19 mouse cellular contexts compared by ENCODE assay signal in genomic region chr8:126814427-126814826, GRCm38 (mm10).
DNase-seq lines count a peak whose midpoint lies in the region; ATAC-seq and TF ChIP-seq lines count a peak whose summit lies in the region.
"Had no signal": no experiment of that assay in that cellular context is flagged by ENCODE, and none has a peak within 500 bp of the region (broad histone marks: within the 10 kb centered on the region; RNA-seq: fewer than 3 reads in every experiment).

No protein-coding gene starts in this region.

- H3K4me1 ChIP-seq in intestine, embryonic 15.5 days (replicated peaks), result no peaks in the 10 kb centered on the region; the same call in 1 of the 2 replicates
- peaks cover 13% of the 10 kb centered on the region; the same call in 1 of the 2 replicates for H3K4me1 ChIP-seq in small intestine, adult 2 months (ENCODE audit: control insufficient read depth, insufficient read depth, insufficient read length, low read length)
- H3K4me1 ChIP-seq: forebrain, embryonic 15.5 days; hindbrain, embryonic 13.5 days had no signal

- TF ChIP-seq CTCF in small intestine, adult 2 months (IDR thresholded peaks at IDR 0.05; ENCODE audit: extremely low read depth, insufficient read length, insufficient replicate concordance, low read depth, low read length), result no peak

- TF ChIP-seq POLR2A in small intestine, adult 2 months (IDR thresholded peaks at IDR 0.05; ENCODE audit: low read depth, low read length), result no peak

- WGBS in intestine, embryonic 15.5 days, result 72% methylated on average over 4 of the region's 4 CpGs
- WGBS in small intestine, adult 2 months, result 33% methylated on average over 4 of the region's 4 CpGs

- no peaks in the 10 kb centered on the region for H3K27me3 ChIP-seq in intestine, embryonic 15.5 days (replicated peaks)
- H3K27me3 ChIP-seq in small intestine, adult 2 months (ENCODE audit: control insufficient read depth, insufficient read depth, low read length), result no peaks in the 10 kb centered on the region
- H3K27me3 ChIP-seq: embryonic facial prominence, embryonic 12.5 days; forebrain, embryonic 15.5 days had no signal

- no peak overlapping the region for H3K4me2 ChIP-seq in intestine, embryonic 15.5 days (replicated peaks)
- H3K4me2 ChIP-seq: embryonic facial prominence, embryonic 12.5 days; forebrain, embryonic 15.5 days; hindbrain, embryonic 13.5 days had no signal

- no peak overlapping the region for H3K4me3 ChIP-seq in intestine, embryonic 15.5 days (replicated peaks)
- no peak overlapping the region for H3K4me3 ChIP-seq in small intestine, adult 2 months (ENCODE audit: low read depth, low read length)
- H3K4me3 ChIP-seq: embryonic facial prominence, embryonic 12.5 days; forebrain, embryonic 15.5 days; heart, embryonic 10.5 days; hindbrain, embryonic 13.5 days had no signal

- peak; percentile 81 for ATAC-seq in common myeloid progenitor, adult 5-6 weeks (replicated peaks; ENCODE audit: low read depth, poor library complexity, severe bottlenecking)
- ATAC-seq in intestine, embryonic 15.5 days, result peak; percentile 66
- ATAC-seq in megakaryocyte, adult 5-6 weeks (ENCODE audit: poor library complexity, severe bottlenecking), result peak; percentile 73
- ATAC-seq: forebrain, embryonic 15.5 days; hindbrain, postnatal 0 days had no signal

- no peaks in the 10 kb centered on the region for H3K36me3 ChIP-seq in intestine, embryonic 15.5 days
- no peaks in the 10 kb centered on the region for H3K36me3 ChIP-seq in small intestine, adult 2 months (ENCODE audit: control insufficient read depth, insufficient read depth, low read length)
- H3K36me3 ChIP-seq: embryonic facial prominence, embryonic 12.5 days; forebrain, embryonic 15.5 days; heart, embryonic 10.5 days; hindbrain, embryonic 13.5 days had no signal

- no peak for DNase-seq in right cerebral cortex, postnatal 25 days
- no peak for DNase-seq in adrenal gland, adult 2 months
- DNase-seq in kidney, postnatal 36 days, result no peak
- DNase-seq: adrenal gland, adult 8-10 months; adrenal gland, postnatal 36 days; cerebellum, adult 2 months; cerebellum, postnatal 10 days; gastrocnemius, postnatal 10 days; heart, postnatal 10 days; heart, postnatal 4 days had no signal

- no peak overlapping the region for H3K9ac ChIP-seq in intestine, embryonic 15.5 days
- H3K9ac ChIP-seq: embryonic facial prominence, embryonic 12.5 days; forebrain, embryonic 15.5 days; hindbrain, embryonic 13.5 days had no signal

- no peak overlapping the region for H3K27ac ChIP-seq in intestine, embryonic 15.5 days
- H3K27ac ChIP-seq in small intestine, adult 2 months (ENCODE audit: insufficient read depth, low read depth, low read length), result peak overlapping the region; percentile 78
- H3K27ac ChIP-seq: embryonic facial prominence, embryonic 12.5 days; forebrain, embryonic 15.5 days; heart, embryonic 10.5 days; hindbrain, embryonic 13.5 days; hindbrain, postnatal 0 days had no signal

- no peaks in the 10 kb centered on the region for H3K9me3 ChIP-seq in intestine, embryonic 15.5 days
- H3K9me3 ChIP-seq: embryonic facial prominence, embryonic 12.5 days; heart, embryonic 10.5 days had no signal
